Mouse (Mus musculus): ENCODE measurements at regions not wholly inside any gene's neighbourhood (a gene's known extent, or its start where the extent isn't known, plus 50 kb on each side); places are given as distances from the start of the nearest gene placed in this dataset.

GRCm38 (mm10) chr7:119271427-119271826 is 87.0 kb upstream of the Gpr139 start:
- DNase-seq (ENCODE audit: low spot score) (no peak), ATAC-seq (ENCODE audit: low FRiP score, low read depth) (no peak)
- H3K9me3 ChIP-seq (ENCODE audit: control insufficient read depth, low read length) = no peaks in the 10 kb centered on the region
- no peak for TF ChIP-seq POLR2A (IDR thresholded peaks at IDR 0.05; ENCODE audit: borderline replicate concordance, extremely low read depth, insufficient read depth, insufficient read length)
- WGBS = 95% methylated on average over 1 of the region's 1 CpGs
- H3K9ac ChIP-seq (ENCODE audit: low read depth, low read length, severe bottlenecking) = no peak overlapping the region
- no peaks in the 10 kb centered on the region for H3K27me3 ChIP-seq (ENCODE audit: control insufficient read depth, insufficient read depth, low read length)
- no peaks in the 10 kb centered on the region for H3K4me1 ChIP-seq (ENCODE audit: control insufficient read depth, insufficient read depth, low read length)
- H3K36me3 ChIP-seq (ENCODE audit: control insufficient read depth, insufficient read depth, low read length) = no peaks in the 10 kb centered on the region
- no peak overlapping the region for H3K27ac ChIP-seq (replicated peaks; ENCODE audit: low read depth, low read length)
- H3K4me3 ChIP-seq (replicated peaks; ENCODE audit: low read length) = no peak overlapping the region
- no peak overlapping the region for H3K4me2 ChIP-seq (replicated peaks; ENCODE audit: low read depth, low read length, severe bottlenecking)

GRCm38 (mm10) chr7:119270826-119271420 is 86.5 kb upstream of the Gpr139 start:
- 81% methylated on average over 8 of the region's 8 CpGs for WGBS
- no peak for ATAC-seq (ENCODE audit: low FRiP score, low read depth)
- H3K27ac ChIP-seq (replicated peaks; ENCODE audit: low read depth, low read length) = no peak overlapping the region

GRCm38 (mm10) chr7:119258222-119258621 is 73.8 kb upstream of the Gpr139 start:
- ATAC-seq (ENCODE audit: low FRiP score, low read depth) (no peak), DNase-seq (ENCODE audit: low spot score) (no peak)
- Histone ChIP-seq H3K9ac (ENCODE audit: low read depth, low read length, severe bottlenecking) (no peak overlapping the region), H3K4me3 (replicated peaks; ENCODE audit: low read length) (no peak overlapping the region), H3K36me3 (ENCODE audit: control insufficient read depth, insufficient read depth, low read length) (no peaks in the 10 kb centered on the region), H3K4me1 (ENCODE audit: control insufficient read depth, insufficient read depth, low read length) (no peaks in the 10 kb centered on the region), H3K9me3 (ENCODE audit: control insufficient read depth, low read length) (no peaks in the 10 kb centered on the region), H3K27ac (replicated peaks; ENCODE audit: low read depth, low read length) (no peak overlapping the region), H3K27me3 (ENCODE audit: control insufficient read depth, insufficient read depth, low read length) (no peaks in the 10 kb centered on the region), H3K4me2 (replicated peaks; ENCODE audit: low read depth, low read length, severe bottlenecking) (no peak overlapping the region)
- 78% methylated on average over 3 of the region's 3 CpGs for WGBS
- TF ChIP-seq POLR2A (IDR thresholded peaks at IDR 0.05; ENCODE audit: borderline replicate concordance, extremely low read depth, insufficient read depth, insufficient read length) = no peak

More at GRCm38 (mm10) chr7:119270826-119271420, 86.5 kb upstream of the Gpr139 start:
- H3K4me1 ChIP-seq (ENCODE audit: control insufficient read depth, insufficient read depth, low read length) = no peaks in the 10 kb centered on the region
- H3K9ac ChIP-seq (ENCODE audit: low read depth, low read length, severe bottlenecking) = no peak overlapping the region
- H3K9me3 ChIP-seq (ENCODE audit: control insufficient read depth, low read length) = no peaks in the 10 kb centered on the region
- no peaks in the 10 kb centered on the region for H3K27me3 ChIP-seq (ENCODE audit: control insufficient read depth, insufficient read depth, low read length)
- H3K4me3 ChIP-seq (replicated peaks; ENCODE audit: low read length) = no peak overlapping the region
- no peak overlapping the region for H3K4me2 ChIP-seq (replicated peaks; ENCODE audit: low read depth, low read length, severe bottlenecking)
- no peak for TF ChIP-seq POLR2A (IDR thresholded peaks at IDR 0.05; ENCODE audit: borderline replicate concordance, extremely low read depth, insufficient read depth, insufficient read length)
- DNase-seq (ENCODE audit: low spot score) = no peak
- no peaks in the 10 kb centered on the region for H3K36me3 ChIP-seq (ENCODE audit: control insufficient read depth, insufficient read depth, low read length)

- Histone ChIP-seq H3K27me3 (ENCODE audit: control insufficient read depth, insufficient read depth, low read length) (no peaks in the 10 kb centered on the region), H3K9ac (ENCODE audit: low read depth, low read length, severe bottlenecking) (no peak overlapping the region), H3K36me3 (ENCODE audit: control insufficient read depth, insufficient read depth, low read length) (no peaks in the 10 kb centered on the region), H3K4me2 (replicated peaks; ENCODE audit: low read depth, low read length, severe bottlenecking) (no peak overlapping the region), H3K9me3 (ENCODE audit: control insufficient read depth, low read length) (no peaks in the 10 kb centered on the region), H3K4me3 (replicated peaks; ENCODE audit: low read length) (no peak overlapping the region), H3K27ac (replicated peaks; ENCODE audit: low read depth, low read length) (no peak overlapping the region), H3K4me1 (ENCODE audit: control insufficient read depth, insufficient read depth, low read length) (no peaks in the 10 kb centered on the region)
- DNase-seq (ENCODE audit: low spot score) = no peak
- WGBS = 72% methylated on average over 3 of the region's 3 CpGs
- no peak for ATAC-seq (ENCODE audit: low FRiP score, low read depth)
- no peak for TF ChIP-seq POLR2A (IDR thresholded peaks at IDR 0.05; ENCODE audit: borderline replicate concordance, extremely low read depth, insufficient read depth, insufficient read length)
Observed at GRCm38 (mm10) chr7:119256916-119257315, 72.5 kb upstream of the Gpr139 start.

GRCm38 (mm10) chr7:119252742-119253141 is 68.3 kb upstream of the Gpr139 start:
- no peak for DNase-seq (ENCODE audit: low spot score)
- no peak overlapping the region for H3K27ac ChIP-seq (replicated peaks; ENCODE audit: low read depth, low read length)
- H3K4me2 ChIP-seq (replicated peaks; ENCODE audit: low read depth, low read length, severe bottlenecking) = no peak overlapping the region
- no peaks in the 10 kb centered on the region for H3K4me1 ChIP-seq (ENCODE audit: control insufficient read depth, insufficient read depth, low read length)
- TF ChIP-seq POLR2A (IDR thresholded peaks at IDR 0.05; ENCODE audit: borderline replicate concordance, extremely low read depth, insufficient read depth, insufficient read length) = no peak
- no peak for ATAC-seq (ENCODE audit: low FRiP score, low read depth)
- no peaks in the 10 kb centered on the region for H3K36me3 ChIP-seq (ENCODE audit: control insufficient read depth, insufficient read depth, low read length)
- WGBS = 89% methylated on average over 2 of the region's 2 CpGs
- no peak overlapping the region for H3K9ac ChIP-seq (ENCODE audit: low read depth, low read length, severe bottlenecking)
- no peak overlapping the region for H3K4me3 ChIP-seq (replicated peaks; ENCODE audit: low read length)
- H3K9me3 ChIP-seq (ENCODE audit: control insufficient read depth, low read length) = no peaks in the 10 kb centered on the region
- H3K27me3 ChIP-seq (ENCODE audit: control insufficient read depth, insufficient read depth, low read length) = no peaks in the 10 kb centered on the region

- no peaks in the 10 kb centered on the region for H3K4me1 ChIP-seq (ENCODE audit: control insufficient read depth, insufficient read depth, low read length)
- TF ChIP-seq POLR2A (IDR thresholded peaks at IDR 0.05; ENCODE audit: borderline replicate concordance, extremely low read depth, insufficient read depth, insufficient read length) = no peak
- H3K27me3 ChIP-seq (ENCODE audit: control insufficient read depth, insufficient read depth, low read length) = no peaks in the 10 kb centered on the region
- DNase-seq (ENCODE audit: low spot score) = no peak
- ATAC-seq (ENCODE audit: low FRiP score, low read depth) = no peak
- H3K4me2 ChIP-seq (replicated peaks; ENCODE audit: low read depth, low read length, severe bottlenecking) = no peak overlapping the region
- no peak overlapping the region for H3K9ac ChIP-seq (ENCODE audit: low read depth, low read length, severe bottlenecking)
- H3K4me3 ChIP-seq (replicated peaks; ENCODE audit: low read length) = no peak overlapping the region
- no peaks in the 10 kb centered on the region for H3K9me3 ChIP-seq (ENCODE audit: control insufficient read depth, low read length)
- no peaks in the 10 kb centered on the region for H3K36me3 ChIP-seq (ENCODE audit: control insufficient read depth, insufficient read depth, low read length)
- WGBS = 92% methylated on average over 1 of the region's 1 CpGs
- H3K27ac ChIP-seq (replicated peaks; ENCODE audit: low read depth, low read length) = no peak overlapping the region
Observed at GRCm38 (mm10) chr7:119251679-119252078, 67.3 kb upstream of the Gpr139 start.

Data from limb, embryonic 14.5 days (tissue).